Mouse (Mus musculus) neutrophil, adult 5-6 weeks (primary cell): ENCODE data around the gene Plekho2. TPM values are rescaled to one million over a fixed set of nuclear protein-coding genes. Genes with fewer than 3 reads are reported as not detected.

Source experiments
- ATAC-seq: fragments of 151-379, 151-347 bp; 2 replicates; pipeline ENCODE4 v1.8.0; 2017; ENCODE audit warnings: mild to moderate bottlenecking, moderate TSS enrichment; ENCODE audit not compliant: insufficient number of reproducible peaks, poor library complexity, low FRiP score, severe bottlenecking; ENCODE audit errors: extremely low read depth
- total RNA-seq: library from RNA; stranded (forward); fragments of 200-1000 nt; gene quantifications from 2 replicates; pipeline ENCODE4 v1.2.3, GENCODE M21; 2017

Plekho2 gene
- total RNA-seq, 1 experiment from 2014 or later: 108 TPM

DNA sequence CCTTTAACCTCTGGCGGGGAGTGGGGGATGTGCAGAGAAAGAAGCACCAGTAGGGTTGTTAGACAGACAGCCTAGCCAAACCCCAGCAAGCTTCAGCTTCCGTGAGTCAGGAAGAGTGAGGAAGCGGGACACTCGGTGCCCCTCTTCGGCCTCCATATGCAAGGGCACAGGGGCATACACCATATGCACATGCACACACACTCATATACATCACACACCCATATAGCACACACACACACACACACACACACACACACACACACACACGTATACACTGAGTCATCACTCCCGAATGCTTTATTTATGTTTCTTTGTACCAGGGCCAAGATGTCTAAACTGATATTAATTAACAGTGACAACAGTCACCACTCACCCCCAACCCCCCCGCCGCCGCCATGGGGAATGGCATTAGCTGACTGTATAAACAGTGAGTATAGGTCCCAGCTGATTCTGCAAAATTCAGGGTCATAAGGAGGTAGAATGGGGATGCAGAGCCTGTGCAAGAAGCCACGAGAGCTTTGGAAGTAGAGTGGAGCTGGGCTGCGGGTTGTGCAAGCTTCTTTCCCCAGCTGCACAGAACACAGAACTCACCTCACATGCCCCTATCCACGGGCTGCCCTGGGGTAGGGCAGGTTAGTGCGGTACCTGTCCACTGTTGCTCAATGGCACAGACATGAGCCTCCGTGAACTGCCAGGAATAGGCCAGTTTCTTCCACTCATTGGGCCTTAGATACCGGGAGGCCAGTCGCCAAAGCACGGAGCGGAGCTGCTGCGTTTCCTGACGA, 76.9 kb downstream of the Plekho2 start:
- no peak for ATAC-seq

Other genes with a start within 250 kb of the Plekho2 start
- gene Pdcd7, start 233.9 kb downstream of the Plekho2 start, total RNA-seq: 38.8 and 39.4 TPM in 2 replicates
- gene Ubap1l, start 219.0 kb downstream of the Plekho2 start, total RNA-seq: 2.4 TPM in 1 of 2 replicates, not detected in the other
- not detected in 2 replicates for gene Kbtbd13, start 188.4 kb downstream of the Plekho2 start, total RNA-seq
- gene Rasl12, start 181.5 kb downstream of the Plekho2 start, total RNA-seq: not detected in 2 replicates
- not detected in 2 replicates for gene Slc51b, start 157.1 kb downstream of the Plekho2 start, total RNA-seq
- 15.5 and 17.3 TPM in 2 replicates for gene Mtfmt, start 144.3 kb downstream of the Plekho2 start, total RNA-seq
- 45.2 and 51.7 TPM in 2 replicates for gene Spg21, start 119.1 kb downstream of the Plekho2 start, total RNA-seq
- gene Ankdd1a, start 59.8 kb downstream of the Plekho2 start, total RNA-seq: 0.93 TPM in 1 of 2 replicates, not detected in the other
- not detected in 2 replicates for gene Pif1, start 7.1 kb upstream of the Plekho2 start, total RNA-seq
- gene Rbpms2, start 49.6 kb upstream of the Plekho2 start, total RNA-seq: 2.1 and 3.3 TPM in 2 replicates
- 53.5 and 64.0 TPM in 2 replicates for gene Oaz2, start 88.0 kb upstream of the Plekho2 start, total RNA-seq
- gene Zfp609, start 247.5 kb upstream of the Plekho2 start, total RNA-seq: 5.6 and 5.7 TPM in 2 replicates